Mouse (Mus musculus) macrophage (primary cell): ENCODE data around the gene Smg6. TPM values are rescaled to one million over a fixed set of nuclear protein-coding genes. Genes with fewer than 3 reads are reported as not detected.

Experiments used
- H3K27ac ChIP-seq: fragments of 350-480 bp; formaldehyde crosslinking; 2 replicates; pipeline ENCODE4 v1.9.0; 2021
- H3K36me3 ChIP-seq: fragments of 350-480 bp; formaldehyde crosslinking; 2 replicates; pipeline ENCODE4 v1.9.0; 2021; ENCODE audit errors: inconsistent target
- H3K4me3 ChIP-seq: fragments of 350-480 bp; formaldehyde crosslinking; 2 replicates; pipeline ENCODE4 v1.9.0; 2021; ENCODE audit errors: inconsistent target
- H3K79me2 ChIP-seq: fragments of 350-480 bp; formaldehyde crosslinking; 2 replicates; pipeline ENCODE4 v1.9.0; 2021; ENCODE audit errors: inconsistent target
- WGBS: methylation state at CpG from one replicate; pipeline ENCODE4 v1.1.7; 2026; ENCODE audit warnings: inconsistent platforms; ENCODE audit not compliant: missing documents; 5-methylcytosine and 5-hydroxymethylcytosine counted together
- polyA plus RNA-seq: library from polyadenylated mRNA; stranded (reverse); fragments of 250-400 nt; gene quantifications from 3 replicates; pipeline ENCODE4 v1.2.4, GENCODE M21; 2018; ENCODE audit warnings: inconsistent platforms

Smg6 gene
- polyA plus RNA-seq, 1 experiment from 2014 or later = 19.0 TPM

- H3K27ac ChIP-seq = no peak overlapping the region
These were observed 183.3 kb downstream of the Smg6 start for GRCm38 (mm10) chr11:75108909-75109308.

GRCm38 (mm10) chr11:75116379-75116778, 190.8 kb downstream of the Smg6 start:
- no peaks in the 10 kb centered on the region for H3K79me2 ChIP-seq
- H3K27ac ChIP-seq = no peak overlapping the region
- no peaks in the 10 kb centered on the region for H3K36me3 ChIP-seq
- H3K4me3 ChIP-seq = no peak overlapping the region
- WGBS = 35% methylated on average over 6 of the region's 6 CpGs

More at GRCm38 (mm10) chr11:75108909-75109308, 183.3 kb downstream of the Smg6 start:
- no peak overlapping the region for H3K4me3 ChIP-seq
- no peaks in the 10 kb centered on the region for H3K79me2 ChIP-seq
- H3K36me3 ChIP-seq = no peaks in the 10 kb centered on the region

- no peak overlapping the region for H3K27ac ChIP-seq
- H3K36me3 ChIP-seq = no peaks in the 10 kb centered on the region
- WGBS = 100% methylated on average over 2 of the region's 2 CpGs
- H3K79me2 ChIP-seq = no peaks in the 10 kb centered on the region
- H3K4me3 ChIP-seq = no peak overlapping the region
These were observed 192.5 kb downstream of the Smg6 start for GRCm38 (mm10) chr11:75118141-75118540.

GRCm38 (mm10) chr11:75119298-75119697, 193.7 kb downstream of the Smg6 start:
- Histone ChIP-seq H3K79me2 (no peaks in the 10 kb centered on the region), H3K36me3 (no peaks in the 10 kb centered on the region), H3K4me3 (no peak overlapping the region), H3K27ac (no peak overlapping the region)
- 95% methylated on average over 2 of the region's 2 CpGs for WGBS

GRCm38 (mm10) chr11:75119841-75120240, 194.2 kb downstream of the Smg6 start:
- Histone ChIP-seq H3K4me3 (no peak overlapping the region), H3K79me2 (no peaks in the 10 kb centered on the region), H3K27ac (no peak overlapping the region), H3K36me3 (no peaks in the 10 kb centered on the region)
- WGBS = 92% methylated on average over 3 of the region's 3 CpGs

- no peaks in the 10 kb centered on the region for H3K79me2 ChIP-seq
- H3K36me3 ChIP-seq = no peaks in the 10 kb centered on the region
- WGBS = 69% methylated on average over 1 of the region's 1 CpGs
- no peak overlapping the region for H3K4me3 ChIP-seq
- no peak overlapping the region for H3K27ac ChIP-seq
These were observed 195.7 kb downstream of the Smg6 start for GRCm38 (mm10) chr11:75121348-75121747.

GRCm38 (mm10) chr11:75124406-75124805, 198.8 kb downstream of the Smg6 start:
- no peaks in the 10 kb centered on the region for H3K79me2 ChIP-seq
- H3K27ac ChIP-seq = no peak overlapping the region
- no peaks in the 10 kb centered on the region for H3K36me3 ChIP-seq
- H3K4me3 ChIP-seq = no peak overlapping the region
- WGBS = 96% methylated on average over 2 of the region's 2 CpGs

- Histone ChIP-seq H3K36me3 (no peaks in the 10 kb centered on the region), H3K79me2 (no peaks in the 10 kb centered on the region), H3K27ac (no peak overlapping the region), H3K4me3 (no peak overlapping the region)
- 90% methylated on average over 3 of the region's 3 CpGs for WGBS
These were observed 200.8 kb downstream of the Smg6 start for GRCm38 (mm10) chr11:75126384-75126783.

GRCm38 (mm10) chr11:75129481-75129880, 203.9 kb downstream of the Smg6 start:
- Histone ChIP-seq H3K27ac (no peak overlapping the region), H3K36me3 (no peaks in the 10 kb centered on the region), H3K79me2 (no peaks in the 10 kb centered on the region), H3K4me3 (no peak overlapping the region)
- 95% methylated on average over 6 of the region's 6 CpGs for WGBS

- WGBS = 70% methylated on average over 4 of the region's 4 CpGs
- H3K4me3 ChIP-seq = no peak overlapping the region
- H3K36me3 ChIP-seq = no peaks in the 10 kb centered on the region
- H3K27ac ChIP-seq = no peak overlapping the region
- no peaks in the 10 kb centered on the region for H3K79me2 ChIP-seq
These were observed 205.7 kb downstream of the Smg6 start for GRCm38 (mm10) chr11:75131300-75131699.

GRCm38 (mm10) chr11:75132278-75132677, 206.7 kb downstream of the Smg6 start:
- H3K4me3 ChIP-seq = no peak overlapping the region
- no peaks in the 10 kb centered on the region for H3K79me2 ChIP-seq
- no peak overlapping the region for H3K27ac ChIP-seq
- no peaks in the 10 kb centered on the region for H3K36me3 ChIP-seq
- 82% methylated on average over 5 of the region's 5 CpGs for WGBS

GRCm38 (mm10) chr11:75133391-75133790, 207.8 kb downstream of the Smg6 start:
- Histone ChIP-seq H3K27ac (no peak overlapping the region), H3K79me2 (no peaks in the 10 kb centered on the region), H3K36me3 (no peaks in the 10 kb centered on the region), H3K4me3 (no peak overlapping the region)
- WGBS = 97% methylated on average over 5 of the region's 5 CpGs

- Histone ChIP-seq H3K27ac (no peak overlapping the region), H3K4me3 (no peak overlapping the region), H3K79me2 (no peaks in the 10 kb centered on the region), H3K36me3 (no peaks in the 10 kb centered on the region)
- 74% methylated on average over 2 of the region's 2 CpGs for WGBS
These were observed 208.3 kb downstream of the Smg6 start for GRCm38 (mm10) chr11:75133951-75134350.

- H3K79me2 ChIP-seq = no peaks in the 10 kb centered on the region
- H3K27ac ChIP-seq = no peak overlapping the region
- H3K36me3 ChIP-seq = no peaks in the 10 kb centered on the region
- WGBS = 96% methylated on average over 5 of the region's 5 CpGs
- H3K4me3 ChIP-seq = no peak overlapping the region
These were observed 209.0 kb downstream of the Smg6 start for GRCm38 (mm10) chr11:75134485-75135068.

- 91% methylated on average over 4 of the region's 4 CpGs for WGBS
- Histone ChIP-seq H3K4me3 (no peak overlapping the region), H3K36me3 (no peaks in the 10 kb centered on the region), H3K79me2 (no peaks in the 10 kb centered on the region), H3K27ac (no peak overlapping the region)
These were observed 209.7 kb downstream of the Smg6 start for GRCm38 (mm10) chr11:75135358-75135757.
